In genomic region chr13:15468421-15468820, GRCm38 (mm10) we compare ENCODE assay signal across 12 mouse cellular contexts. TPM values are rescaled to one million over a fixed set of nuclear protein-coding genes. Genes with fewer than 3 reads are reported as not detected.
DNase-seq lines count a peak whose midpoint lies in the region; ATAC-seq lines count a peak whose summit lies in the region.
"Had no signal": no experiment of that assay in that cellular context is flagged by ENCODE, and none has a peak within 500 bp of the region (broad histone marks: within the 10 kb centered on the region; RNA-seq: fewer than 3 reads in every experiment).

No protein-coding gene starts in this region.

- no peaks in the 10 kb centered on the region for H3K36me3 ChIP-seq in forebrain, embryonic 11.5 days (ENCODE audit: control insufficient read depth, insufficient read depth, low read length)
- H3K36me3 ChIP-seq: heart, embryonic 13.5 days had no signal

- DNase-seq in adrenal gland, postnatal 36 days, result peak; percentile 12 to 23
- no peak for DNase-seq in adrenal gland, adult 18-20 months (ENCODE audit: low spot score in 2 of 2)
- DNase-seq in 3T3-L1 (ENCODE audit: low read depth, low spot score), result peak; percentile 79
- no peak for DNase-seq in forebrain, embryonic 11.5 days (ENCODE audit: low spot score)
- DNase-seq in mesoderm, embryonic 11.5 days (ENCODE audit: low read depth, low spot score), result peak; percentile 39
- DNase-seq in layer of hippocampus, adult 18-20 months (ENCODE audit: low spot score in 2 of 2), result no peak
- DNase-seq in gastrocnemius, adult 18-20 months (ENCODE audit: low spot score), result no peak
- DNase-seq: cerebellum, adult 18-20 months; kidney, adult 8-10 months; lung, postnatal 4 days had no signal

- WGBS in forebrain, embryonic 11.5 days, result 8% methylated on average over 4 of the region's 4 CpGs

- H3K27ac ChIP-seq in forebrain, embryonic 11.5 days (ENCODE audit: low read depth, low read length), result peak overlapping the region; percentile 62
- H3K27ac ChIP-seq: heart, embryonic 13.5 days had no signal

- peaks cover 6% of the 10 kb centered on the region for H3K4me1 ChIP-seq in forebrain, embryonic 11.5 days (replicated peaks; ENCODE audit: control insufficient read depth, insufficient read depth, low read length)

- no peaks in the 10 kb centered on the region for H3K9me3 ChIP-seq in forebrain, embryonic 11.5 days (ENCODE audit: control insufficient read depth, low read length)
- H3K9me3 ChIP-seq: heart, embryonic 13.5 days had no signal

- peak; percentile 42 for ATAC-seq in forebrain, embryonic 11.5 days (replicated peaks; ENCODE audit: low FRiP score)
- no peak for ATAC-seq in granulocyte monocyte progenitor cell, adult 5-6 weeks (replicated peaks; ENCODE audit: poor library complexity, severe bottlenecking)

- no peaks in the 10 kb centered on the region for H3K27me3 ChIP-seq in forebrain, embryonic 11.5 days (ENCODE audit: control insufficient read depth, insufficient read depth, low read length)

- peak overlapping the region; percentile 48 for H3K4me2 ChIP-seq in forebrain, embryonic 11.5 days (ENCODE audit: low read depth, low read length, severe bottlenecking)
- H3K4me2 ChIP-seq: heart, embryonic 13.5 days had no signal

- H3K4me3 ChIP-seq in forebrain, embryonic 11.5 days (ENCODE audit: low read depth, low read length), result peak overlapping the region; percentile 93
- H3K4me3 ChIP-seq: heart, embryonic 13.5 days had no signal

- H3K9ac ChIP-seq in forebrain, embryonic 11.5 days (ENCODE audit: low read length), result peak overlapping the region; percentile 51; the same call in 1 of the 2 replicates
- H3K9ac ChIP-seq: heart, embryonic 13.5 days had no signal

RNA-seq across cellular contexts. Expression of gene Gli3, which starts 5.4 kb away (rescaled TPM):
- total RNA-seq in adrenal gland, postnatal 36 days (2021), result 1 to 10 TPM; 8.3 to 8.6 TPM
- total RNA-seq in adrenal gland, adult 18-20 months (2021), result 1 to 10 TPM; 3.3 to 4.7 TPM
- polyA plus RNA-seq in forebrain, embryonic 11.5 days (2014; fragmentation: Nextera tagmentation; extraction: Ambion mirVana), result 67.0 and 68.0 TPM in 2 replicates
- total RNA-seq in granulocyte monocyte progenitor cell, adult 5-6 weeks (2014; fragmentation: Nextera tagmentation), result not detected in 2 replicates
- not detected in 2 replicates for total RNA-seq in granulocyte monocyte progenitor cell, adult 5-6 weeks (2017)
- 1 to 10 TPM; 8.4 to 9.3 TPM for total RNA-seq in layer of hippocampus, adult 18-20 months (2021)
- 1 to 10 TPM; 1.1 to 1.5 TPM for total RNA-seq in gastrocnemius, adult 18-20 months (2021)

Comparison
In these comparisons a context has a peak if more than half of its experiments do, and no peak if none do; other contexts are left out.
1. DNase-seq: peak in adrenal gland, postnatal 36 days (2 of 2), 3T3-L1 (single experiment) and mesoderm, embryonic 11.5 days (single experiment); none in adrenal gland, adult 18-20 months (0 of 2), forebrain, embryonic 11.5 days (single experiment), layer of hippocampus, adult 18-20 months (0 of 2) and gastrocnemius, adult 18-20 months (single experiment).